Mouse (Mus musculus): ENCODE data around the gene Gm42878. TPM values are rescaled to one million over a fixed set of nuclear protein-coding genes. Genes with fewer than 3 reads are reported as not detected.
A peak's percentile ranks its signal among the peaks of the same experiment; 100 is the strongest.

Gm42878 gene
- not detected in 2 replicates for polyA plus RNA-seq (2015; fragmentation: Nextera tagmentation; extraction: Ambion mirVana)

- Histone ChIP-seq H3K4me1 (replicated peaks; ENCODE audit: control insufficient read depth, insufficient read depth, low read length) (0 out of 2 replicates have a peak, but pooled peaks cover 6% of the 10 kb centered on the region), H3K9ac (ENCODE audit: low read depth, low read length) (peak within 1 kb of the TSS; percentile 100), H3K4me2 (replicated peaks; ENCODE audit: low read depth) (peak within 1 kb of the TSS; percentile 76), H3K27ac (ENCODE audit: low read depth, low read length) (peak within 1 kb of the TSS; percentile 97), H3K9me3 (ENCODE audit: control insufficient read depth) (no peaks in the 10 kb centered on the region), H3K27me3 (replicated peaks; ENCODE audit: control insufficient read depth, insufficient read depth, low read length) (no peaks in the 10 kb centered on the region), H3K4me3 (ENCODE audit: low read depth, low read length) (peak within 1 kb of the TSS; percentile 95), H3K36me3 (ENCODE audit: control insufficient read depth, insufficient read depth) (no peaks in the 10 kb centered on the region)
- no peak for TF ChIP-seq CTCF (IDR thresholded peaks at IDR 0.05; ENCODE audit: low read depth)
- ATAC-seq = peak; percentile 75
- WGBS = under 1% methylated on average over 58 of the region's 97 CpGs
These were observed at the start of gene Gm42878, which contains the start of gene Adam1a for GRCm38 (mm10) chr5:121544910-121545792. Gene Gm42878, minus strand, starts transcription at chr5:121545482. Gene Adam1a, minus strand, starts transcription at chr5:121545482.

DNA sequence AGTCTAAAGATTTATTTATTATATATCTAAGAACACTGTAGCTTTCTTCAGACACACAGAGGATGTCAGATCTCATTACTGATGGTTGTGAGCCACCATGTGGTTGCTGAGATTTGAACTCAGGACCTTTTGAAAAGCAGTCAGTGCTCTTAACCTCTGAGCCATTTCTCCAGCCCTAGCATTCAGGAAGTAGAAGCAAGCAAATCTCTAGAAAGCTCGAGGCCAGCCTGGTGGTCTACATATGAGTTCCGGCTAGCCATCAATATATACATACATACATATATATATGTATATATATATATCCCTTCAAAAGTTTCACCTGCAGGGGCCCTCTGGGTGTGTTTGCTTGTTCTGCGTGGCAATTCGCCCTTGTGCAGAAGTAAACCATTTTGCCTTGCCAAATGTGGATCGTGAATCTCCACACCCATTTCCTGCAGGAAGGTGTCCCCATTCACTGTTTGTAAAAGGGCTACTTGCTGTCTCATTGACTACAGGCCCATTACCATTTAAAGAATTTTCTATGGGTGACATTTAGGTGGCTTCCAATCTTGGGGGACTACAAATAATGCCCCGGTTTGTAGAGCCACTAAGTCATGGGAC, 49.5 kb upstream of the Gm42878 start:
- H3K27me3 ChIP-seq (replicated peaks; ENCODE audit: control insufficient read depth, insufficient read depth, low read length) = no peaks in the 10 kb centered on the region
- H3K9me3 ChIP-seq (ENCODE audit: control insufficient read depth) = no peaks in the 10 kb centered on the region
- H3K4me2 ChIP-seq (replicated peaks; ENCODE audit: low read depth) = peak overlapping the region; percentile 90; the same call in 1 of the 2 replicates
- H3K27ac ChIP-seq (ENCODE audit: low read depth, low read length) = no peak overlapping the region
- H3K4me3 ChIP-seq (ENCODE audit: low read depth, low read length) = no peak overlapping the region
- H3K9ac ChIP-seq (ENCODE audit: low read depth, low read length) = no peak overlapping the region
- WGBS = 49% methylated on average over 6 of the region's 6 CpGs
- no peaks in the 10 kb centered on the region for H3K36me3 ChIP-seq (ENCODE audit: control insufficient read depth, insufficient read depth)
- TF ChIP-seq CTCF (IDR thresholded peaks at IDR 0.05; ENCODE audit: low read depth) = no peak
- peaks cover 3% of the 10 kb centered on the region; the same call in 1 of the 2 replicates for H3K4me1 ChIP-seq (replicated peaks; ENCODE audit: control insufficient read depth, insufficient read depth, low read length)
- no peak for ATAC-seq

- Histone ChIP-seq H3K27me3 (replicated peaks; ENCODE audit: control insufficient read depth, insufficient read depth, low read length) (no peaks in the 10 kb centered on the region), H3K9me3 (ENCODE audit: control insufficient read depth) (no peaks in the 10 kb centered on the region), H3K4me3 (ENCODE audit: low read depth, low read length) (peak within 1 kb of the TSS; percentile 62), H3K36me3 (ENCODE audit: control insufficient read depth, insufficient read depth) (no peaks in the 10 kb centered on the region), H3K4me2 (replicated peaks; ENCODE audit: low read depth) (peak within 1 kb of the TSS; percentile 90), H3K4me1 (replicated peaks; ENCODE audit: control insufficient read depth, insufficient read depth, low read length) (peaks cover 3% of the 10 kb centered on the region; the same call in 1 of the 2 replicates), H3K27ac (ENCODE audit: low read depth, low read length) (peak within 1 kb of the TSS; percentile 88), H3K9ac (ENCODE audit: low read depth, low read length) (peak within 1 kb of the TSS; percentile 59)
- peak; percentile 51 for TF ChIP-seq CTCF (IDR thresholded peaks at IDR 0.05; ENCODE audit: low read depth)
- 3% methylated on average over 47 of the region's 47 CpGs for WGBS
- peak; percentile 78 for ATAC-seq
These were observed 48.4 kb upstream of the Gm42878 start, which contains the start of gene Aldh2 for GRCm38 (mm10) chr5:121593451-121594401. Gene Aldh2, minus strand, starts transcription at chr5:121593824.

DNA sequence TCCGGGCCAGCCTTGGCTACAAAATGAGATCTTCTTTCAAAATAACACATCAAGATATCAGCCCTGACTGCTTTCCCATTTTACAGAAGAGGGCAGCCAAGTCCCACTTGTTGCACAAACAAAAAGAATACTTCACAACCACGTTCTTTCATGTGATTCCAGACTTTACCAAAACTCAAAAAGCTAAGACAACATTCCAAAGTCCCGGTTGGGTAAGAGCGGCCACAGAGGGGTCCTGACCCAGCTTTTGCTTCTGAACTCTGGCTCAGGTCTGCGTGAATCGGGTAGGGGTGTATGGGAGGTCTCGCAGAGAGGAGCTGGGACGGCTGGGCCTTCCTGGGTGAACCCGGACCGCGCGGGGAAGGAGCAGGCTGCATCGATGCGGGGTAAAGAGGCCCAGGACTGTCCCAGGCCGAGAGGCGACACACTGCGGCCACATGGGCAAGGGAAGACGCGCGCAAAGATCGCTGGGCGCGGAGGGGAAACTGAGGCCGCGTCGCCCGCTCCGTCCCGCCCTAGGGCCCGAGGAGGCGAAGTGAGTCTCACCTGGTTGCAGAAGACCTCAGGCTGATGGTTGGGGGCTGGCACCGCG, 47.6 kb upstream of the Gm42878 start:
- Histone ChIP-seq H3K9ac (ENCODE audit: low read depth, low read length) (peak overlapping the region; percentile 59), H3K27ac (ENCODE audit: low read depth, low read length) (peak overlapping the region; percentile 88; the same call in 1 of the 2 replicates), H3K4me1 (replicated peaks; ENCODE audit: control insufficient read depth, insufficient read depth, low read length) (peaks cover 3% of the 10 kb centered on the region; the same call in 1 of the 2 replicates), H3K4me3 (ENCODE audit: low read depth, low read length) (peak overlapping the region; percentile 62), H3K27me3 (replicated peaks; ENCODE audit: control insufficient read depth, insufficient read depth, low read length) (no peaks in the 10 kb centered on the region), H3K36me3 (ENCODE audit: control insufficient read depth, insufficient read depth) (no peaks in the 10 kb centered on the region), H3K9me3 (ENCODE audit: control insufficient read depth) (no peaks in the 10 kb centered on the region), H3K4me2 (replicated peaks; ENCODE audit: low read depth) (peak overlapping the region; percentile 90)
- WGBS = 6% methylated on average over 33 of the region's 33 CpGs
- ATAC-seq = peak; percentile 16; the same call in 1 of the 2 replicates
- TF ChIP-seq CTCF (IDR thresholded peaks at IDR 0.05; ENCODE audit: low read depth) = no peak

- Histone ChIP-seq H3K9ac (ENCODE audit: low read depth, low read length) (no peak overlapping the region), H3K27me3 (replicated peaks; ENCODE audit: control insufficient read depth, insufficient read depth, low read length) (no peaks in the 10 kb centered on the region), H3K9me3 (ENCODE audit: control insufficient read depth) (no peaks in the 10 kb centered on the region), H3K36me3 (ENCODE audit: control insufficient read depth, insufficient read depth) (no peaks in the 10 kb centered on the region), H3K4me2 (replicated peaks; ENCODE audit: low read depth) (peak overlapping the region; percentile 90), H3K4me1 (replicated peaks; ENCODE audit: control insufficient read depth, insufficient read depth, low read length) (peaks cover 3% of the 10 kb centered on the region; the same call in 1 of the 2 replicates), H3K27ac (ENCODE audit: low read depth, low read length) (no peak overlapping the region), H3K4me3 (ENCODE audit: low read depth, low read length) (peak overlapping the region; percentile 62)
- 65% methylated on average over 11 of the region's 11 CpGs for WGBS
- TF ChIP-seq CTCF (IDR thresholded peaks at IDR 0.05; ENCODE audit: low read depth) = no peak
- no peak for ATAC-seq
These were observed 47.0 kb upstream of the Gm42878 start for GRCm38 (mm10) chr5:121592064-121592815.
